Mouse (Mus musculus) gastrocnemius, postnatal 25 days (tissue): ENCODE data around the gene Pramel5. TPM values are rescaled to one million over a fixed set of nuclear protein-coding genes. Genes with fewer than 3 reads are reported as not detected.
"Not testable (repeated sequence)": the region's sequence is repeated elsewhere in the genome, so short reads cannot be mapped to it uniquely, and the experiment has no call there.

Source experiments
- DNase-seq: peaks from one replicate; pipeline ENCODE4 v3.0.0; 2022
- long read RNA-seq, 2 experiments: library from polyadenylated mRNA; stranded (forward); transcript quantifications; one replicate each; pipeline ENCODE4 v2.0.0; 2021
- total RNA-seq, 2 experiments: library from RNA; stranded (reverse); gene quantifications; 1 replicate in 1 of 2; 2 replicates in 1 of 2; pipeline ENCODE4 v1.2.3; 2021

Gene Pramel5
- total RNA-seq, result not detected
- long read RNA-seq, experiment 1, result 0 reads
- long read RNA-seq, experiment 2, result 0 reads

DNA sequence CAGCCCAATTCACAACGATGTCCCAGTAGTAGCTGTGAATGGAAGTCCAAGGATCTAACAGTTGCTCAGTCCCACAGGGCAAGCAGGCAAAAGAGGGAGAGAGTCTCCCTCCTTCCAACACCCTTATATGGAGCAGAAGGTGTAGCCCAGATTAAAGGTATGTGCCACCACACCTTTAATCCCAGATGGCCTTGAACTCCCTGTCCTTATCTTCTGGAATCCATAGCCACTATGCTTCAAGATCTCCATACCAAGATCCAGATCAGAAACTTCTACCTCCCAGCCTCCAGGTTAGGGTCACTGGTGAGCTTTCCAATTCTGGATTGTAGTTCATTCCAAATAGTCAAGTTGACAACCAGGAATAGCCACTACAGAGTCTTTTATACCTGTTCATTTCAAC lies at the start of gene Pramel5:
Pramel5 (minus strand) TSS at position 101 of the 400 bp plus-strand sequence.
- not testable (repeated sequence) for DNase-seq

DNA sequence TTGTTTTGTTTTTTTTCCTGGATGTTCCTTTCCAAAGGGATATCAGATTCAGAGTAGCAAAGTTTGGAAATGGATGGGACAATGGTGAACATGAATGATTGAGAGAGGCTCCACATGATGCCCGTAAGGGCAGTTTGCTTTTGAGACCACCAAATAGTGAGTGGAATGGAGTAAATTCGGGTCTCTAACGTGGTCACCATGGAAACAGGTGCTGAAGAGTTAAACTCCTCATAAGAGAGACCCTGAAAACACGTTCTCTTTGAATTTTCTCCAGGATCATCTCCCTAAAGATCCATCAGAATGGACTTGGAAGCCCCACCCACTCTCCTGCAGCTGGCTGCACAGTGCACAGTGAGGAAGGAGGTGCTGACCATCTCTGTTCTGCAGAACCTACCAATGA lies 49.7 kb upstream of the Pramel5 start, which contains the start of gene Gm13128:
Gm13128 (plus strand) TSS at position 301 of the 400 bp plus-strand sequence.
- DNase-seq, result not testable (repeated sequence)

DNA sequence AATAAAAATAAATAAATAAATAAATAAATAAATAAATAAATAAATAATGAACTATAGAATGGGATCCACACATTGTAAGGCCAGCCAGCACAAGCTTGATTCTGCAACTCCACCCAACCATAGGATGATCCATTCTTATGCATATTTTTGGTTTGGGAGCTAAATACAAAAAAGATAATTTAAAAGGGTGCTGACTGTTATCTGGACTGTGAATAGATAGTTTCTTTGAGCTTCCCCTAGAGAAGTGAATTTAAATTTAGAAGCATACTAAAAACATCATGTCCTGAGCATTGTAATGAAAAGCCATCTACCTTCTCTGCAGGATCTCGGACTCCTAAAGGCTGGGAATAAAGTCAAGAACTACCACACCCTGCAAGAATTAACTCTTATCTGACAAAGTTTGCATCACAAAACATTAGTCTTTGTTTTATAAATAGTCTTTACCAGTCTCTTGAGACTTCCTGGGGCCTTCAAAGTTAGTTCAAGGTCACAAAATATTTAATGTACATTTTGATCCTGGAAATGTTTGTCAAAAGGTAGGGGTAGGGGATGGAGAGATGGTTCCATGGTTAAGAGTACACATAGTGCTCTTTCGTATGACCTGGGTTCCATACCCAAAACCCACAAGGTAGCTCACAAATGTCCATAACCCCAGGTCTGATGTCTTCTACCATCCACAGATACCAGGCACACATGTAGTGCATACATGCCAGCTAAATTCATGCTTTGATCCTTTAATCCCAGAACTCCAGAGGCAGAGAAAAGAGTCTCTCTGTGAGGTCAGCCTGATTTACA lies 32.6 kb upstream of the Pramel5 start:
- not testable (repeated sequence) for DNase-seq

DNA sequence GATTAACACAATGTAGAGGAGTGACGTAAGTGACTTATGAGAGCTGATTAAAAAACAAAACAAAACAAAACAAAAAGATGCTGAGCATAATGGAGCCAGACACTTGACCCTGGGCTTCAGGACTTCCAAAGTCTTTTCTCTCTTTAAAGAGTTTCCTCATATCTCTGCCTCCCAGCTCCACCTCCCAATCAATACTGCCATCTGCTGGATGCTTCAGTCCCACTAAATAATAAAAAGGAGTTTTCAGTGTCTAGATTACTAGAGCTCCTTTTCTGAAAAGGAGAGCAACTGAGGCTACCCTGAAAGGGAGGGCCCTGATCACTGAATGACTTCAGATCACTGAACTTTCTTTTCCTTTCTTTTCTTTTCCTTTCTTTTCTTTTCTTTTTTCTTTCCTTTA lies 19.1 kb upstream of the Pramel5 start:
- not testable (repeated sequence) for DNase-seq

DNA sequence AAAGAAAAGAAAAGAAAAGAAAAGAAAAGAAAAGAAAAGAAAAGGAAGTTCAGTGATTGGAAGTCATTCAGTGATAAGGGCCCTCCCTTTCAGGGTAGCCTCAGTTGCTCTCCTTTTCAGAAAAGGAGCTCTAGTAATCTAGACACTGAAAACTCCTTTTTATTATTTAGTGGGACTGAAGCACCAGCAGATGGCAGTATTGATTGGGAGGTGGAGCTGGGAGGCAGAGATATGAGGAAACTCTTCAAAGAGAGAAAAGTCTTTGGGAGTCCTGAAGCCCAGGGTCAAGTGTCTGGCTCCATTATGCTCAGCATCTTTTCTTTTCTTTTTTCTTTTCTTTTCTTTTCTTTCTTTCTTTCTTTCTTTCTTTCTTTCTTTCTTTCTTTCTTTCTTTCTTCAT lies 25.5 kb downstream of the Pramel5 start:
- DNase-seq, result not testable (repeated sequence)

Other genes starting within 250 kb of the Pramel5 start
- not detected for gene Pramel4, start 221.4 kb downstream of the Pramel5 start, total RNA-seq
- not detected for gene Gm13102, start 174.0 kb downstream of the Pramel5 start, total RNA-seq
- gene Oog3, start 117.8 kb downstream of the Pramel5 start, total RNA-seq, result not detected
- gene Oog2, start 89.8 kb downstream of the Pramel5 start, total RNA-seq, result not detected
- gene C87977, start 67.2 kb downstream of the Pramel5 start, total RNA-seq, result not detected
- gene Gm13128, start 49.8 kb upstream of the Pramel5 start, total RNA-seq, result not detected
- gene Gm13119, start 77.5 kb upstream of the Pramel5 start, total RNA-seq, result not detected
- gene Pramef20, start 97.4 kb upstream of the Pramel5 start, total RNA-seq, result not detected
- gene Pramef12, start 128.0 kb upstream of the Pramel5 start, total RNA-seq, result not detected
- gene 1700012P22Rik, start 158.3 kb upstream of the Pramel5 start, total RNA-seq, result not detected
- gene Gm9944, start 172.8 kb upstream of the Pramel5 start, total RNA-seq, result not detected
- gene Aadacl3, start 183.3 kb upstream of the Pramel5 start, total RNA-seq, result not detected
- gene 9430007A20Rik, start 239.3 kb upstream of the Pramel5 start, total RNA-seq, result not detected